Mouse (Mus musculus): ENCODE results near the gene Bloc1s2. TPM values are rescaled to one million over a fixed set of nuclear protein-coding genes. Genes with fewer than 3 reads are reported as not detected.
"Not testable (repeated sequence)": the region's sequence is repeated elsewhere in the genome, so short reads cannot be mapped to it uniquely, and the experiment has no call there.

The Bloc1s2 gene
- polyA plus RNA-seq, 1 experiment from 2014 or later, result 149 TPM

GRCm38 (mm10) chr19:44120686-44121085 is 25.6 kb downstream of the Bloc1s2 start:
- not testable (repeated sequence) for H3K27ac ChIP-seq (replicated peaks); H3K4me3 ChIP-seq; H3K27me3 ChIP-seq; H3K9me3 ChIP-seq; H3K4me2 ChIP-seq (replicated peaks); ATAC-seq (replicated peaks); H3K9ac ChIP-seq (replicated peaks); H3K4me1 ChIP-seq
- WGBS, result 92% methylated on average over 9 of the region's 9 CpGs
- H3K36me3 ChIP-seq, result peaks cover 77% of the 10 kb centered on the region

GRCm38 (mm10) chr19:44117793-44118192 is 28.5 kb downstream of the Bloc1s2 start:
- ATAC-seq (replicated peaks), result no peak
- Histone ChIP-seq H3K4me2 (replicated peaks) (no peak overlapping the region), H3K4me3 (no peak overlapping the region), H3K4me1 (no peaks in the 10 kb centered on the region), H3K36me3 (peaks cover 77% of the 10 kb centered on the region), H3K27ac (replicated peaks) (no peak overlapping the region), H3K9me3 (no peaks in the 10 kb centered on the region), H3K9ac (replicated peaks) (no peak overlapping the region), H3K27me3 (no peaks in the 10 kb centered on the region)

- Histone ChIP-seq H3K4me2 (replicated peaks) (no peak overlapping the region), H3K4me3 (no peak overlapping the region), H3K27me3 (no peaks in the 10 kb centered on the region), H3K4me1 (peaks cover 10% of the 10 kb centered on the region), H3K36me3 (peaks cover 55% of the 10 kb centered on the region), H3K27ac (replicated peaks) (no peak overlapping the region), H3K9me3 (no peaks in the 10 kb centered on the region), H3K9ac (replicated peaks) (no peak overlapping the region)
- no peak for ATAC-seq (replicated peaks)
- WGBS, result 58% methylated on average over 7 of the region's 7 CpGs
Measured at GRCm38 (mm10) chr19:44111706-44112105, 34.5 kb downstream of the Bloc1s2 start.

GRCm38 (mm10) chr19:44110356-44110755 is 35.9 kb downstream of the Bloc1s2 start:
- WGBS, result 92% methylated on average over 9 of the region's 9 CpGs
- H3K9ac ChIP-seq (replicated peaks), result no peak overlapping the region
- H3K36me3 ChIP-seq, result peaks cover 51% of the 10 kb centered on the region

GRCm38 (mm10) chr19:44108996-44109395 is 37.2 kb downstream of the Bloc1s2 start:
- H3K4me2 ChIP-seq (replicated peaks), result no peak overlapping the region
- H3K36me3 ChIP-seq, result peaks cover 38% of the 10 kb centered on the region
- no peak overlapping the region for H3K27ac ChIP-seq (replicated peaks)
- H3K9ac ChIP-seq (replicated peaks), result no peak overlapping the region
- no peaks in the 10 kb centered on the region for H3K9me3 ChIP-seq
- H3K4me3 ChIP-seq, result no peak overlapping the region
- no peak for ATAC-seq (replicated peaks)
- H3K27me3 ChIP-seq, result no peaks in the 10 kb centered on the region
- H3K4me1 ChIP-seq, result peaks cover 25% of the 10 kb centered on the region

More at GRCm38 (mm10) chr19:44110356-44110755, 35.9 kb downstream of the Bloc1s2 start:
- no peak overlapping the region for H3K4me2 ChIP-seq (replicated peaks)
- no peak for ATAC-seq (replicated peaks)
- H3K27me3 ChIP-seq, result no peaks in the 10 kb centered on the region
- H3K9me3 ChIP-seq, result no peaks in the 10 kb centered on the region
- H3K27ac ChIP-seq (replicated peaks), result no peak overlapping the region
- no peak overlapping the region for H3K4me3 ChIP-seq
- H3K4me1 ChIP-seq, result peaks cover 23% of the 10 kb centered on the region

- H3K27me3 ChIP-seq, result no peaks in the 10 kb centered on the region
- 28% methylated on average over 22 of the region's 22 CpGs for WGBS
- H3K9ac ChIP-seq (replicated peaks), result peak overlapping the region; percentile 97
- H3K4me3 ChIP-seq, result peak overlapping the region; percentile 97
- peak overlapping the region; percentile 70 for H3K27ac ChIP-seq (replicated peaks)
- ATAC-seq (replicated peaks), result peak; percentile 56
- peaks cover 25% of the 10 kb centered on the region for H3K4me1 ChIP-seq
- peaks cover 27% of the 10 kb centered on the region for H3K36me3 ChIP-seq
- no peaks in the 10 kb centered on the region for H3K9me3 ChIP-seq
- peak overlapping the region; percentile 82 for H3K4me2 ChIP-seq (replicated peaks)
Measured at GRCm38 (mm10) chr19:44107661-44108521, 38.4 kb downstream of the Bloc1s2 start.

GRCm38 (mm10) chr19:44106831-44107660 is 39.2 kb downstream of the Bloc1s2 start, which contains the start of gene Chuk:
Chuk (minus strand) TSS chr19:44107480.
- Histone ChIP-seq H3K27me3 (no peaks in the 10 kb centered on the region), H3K27ac (replicated peaks) (peak within 1 kb of the TSS; percentile 70), H3K9ac (replicated peaks) (peak within 1 kb of the TSS; percentile 97), H3K4me2 (replicated peaks) (peak within 1 kb of the TSS; percentile 82), H3K4me1 (peaks cover 25% of the 10 kb centered on the region), H3K9me3 (no peaks in the 10 kb centered on the region), H3K4me3 (peak within 1 kb of the TSS; percentile 97), H3K36me3 (peaks cover 19% of the 10 kb centered on the region)
- under 1% methylated on average over 67 of the region's 67 CpGs for WGBS
- ATAC-seq (replicated peaks), result peak; percentile 99

- Histone ChIP-seq H3K9ac (replicated peaks) (no peak overlapping the region), H3K27me3 (no peaks in the 10 kb centered on the region), H3K4me1 (peaks cover 25% of the 10 kb centered on the region), H3K36me3 (peaks cover 5% of the 10 kb centered on the region; the same call in 1 of the 2 replicates), H3K27ac (replicated peaks) (no peak overlapping the region), H3K4me3 (no peak overlapping the region), H3K9me3 (no peaks in the 10 kb centered on the region), H3K4me2 (replicated peaks) (no peak overlapping the region)
- WGBS, result 100% methylated on average over 1 of the region's 1 CpGs
- ATAC-seq (replicated peaks), result no peak
Measured at GRCm38 (mm10) chr19:44104393-44104792, 41.9 kb downstream of the Bloc1s2 start.

- Histone ChIP-seq H3K9me3 (no peaks in the 10 kb centered on the region), H3K4me3 (no peak overlapping the region), H3K4me1 (peaks cover 21% of the 10 kb centered on the region), H3K27ac (replicated peaks) (no peak overlapping the region), H3K36me3 (peaks cover 9% of the 10 kb centered on the region), H3K9ac (replicated peaks) (no peak overlapping the region), H3K4me2 (replicated peaks) (no peak overlapping the region), H3K27me3 (no peaks in the 10 kb centered on the region)
- WGBS, result 85% methylated on average over 3 of the region's 3 CpGs
- ATAC-seq (replicated peaks), result no peak
Measured at GRCm38 (mm10) chr19:44103001-44103400, 43.2 kb downstream of the Bloc1s2 start.

- no peaks in the 10 kb centered on the region for H3K9me3 ChIP-seq
- ATAC-seq (replicated peaks), result no peak
Measured at GRCm38 (mm10) chr19:44100840-44101239, 45.4 kb downstream of the Bloc1s2 start.

More at GRCm38 (mm10) chr19:44100840-44101239, 45.4 kb downstream of the Bloc1s2 start:
- Histone ChIP-seq H3K9ac (replicated peaks) (no peak overlapping the region), H3K4me2 (replicated peaks) (no peak overlapping the region), H3K4me3 (no peak overlapping the region), H3K36me3 (peaks cover 28% of the 10 kb centered on the region), H3K27me3 (no peaks in the 10 kb centered on the region), H3K27ac (replicated peaks) (no peak overlapping the region), H3K4me1 (peaks cover 7% of the 10 kb centered on the region)
